Mouse (Mus musculus) lung, embryonic 14.5 days (tissue): ENCODE measurements around the gene Pbx3. TPM values are rescaled to one million over a fixed set of nuclear protein-coding genes. Genes with fewer than 3 reads are reported as not detected.

ENCODE experiments used
- ATAC-seq: fragments of 200-750 bp; cut with Nextera tagmentation; 2 replicates; pipeline ENCODE4 v1.8.0; 2017; ENCODE audit warnings: mild to moderate bottlenecking, moderate TSS enrichment, moderate library complexity; ENCODE audit not compliant: insufficient read depth
- DNase-seq: peaks from one replicate; pipeline ENCODE4 v3.0.0-alpha.2; 2015
- H3K27ac ChIP-seq: fragments of 300-500 bp; sonication (generic); 2 replicates; pipeline ENCODE4 v1.5.1; 2014; ENCODE audit warnings: low read depth, mild to moderate bottlenecking, moderate library complexity
- H3K27me3 ChIP-seq: fragments of 300-500 bp; sonication (generic); 2 replicates; pipeline ENCODE4 v1.6.1; 2014; ENCODE audit warnings: low read length, control low read depth; ENCODE audit not compliant: insufficient read depth
- H3K36me3 ChIP-seq: fragments of 300-500 bp; sonication (generic); 2 replicates; pipeline ENCODE4 v1.6.1; 2014; ENCODE audit warnings: control low read depth; ENCODE audit not compliant: insufficient read depth
- H3K4me1 ChIP-seq: fragments of 300-500 bp; sonication (generic); 2 replicates; pipeline ENCODE4 v1.6.1; 2014; ENCODE audit warnings: antibody characterized with exemption, control low read depth; ENCODE audit not compliant: insufficient read depth
- H3K4me2 ChIP-seq: fragments of 300-500 bp; sonication (generic); 2 replicates; pipeline ENCODE4 v1.6.1; 2014; ENCODE audit warnings: mild to moderate bottlenecking
- H3K4me3 ChIP-seq: fragments of 300-500 bp; sonication (generic); 2 replicates; pipeline ENCODE4 v1.5.1; 2014; ENCODE audit warnings: low read depth, low read length
- H3K9ac ChIP-seq: fragments of 300-500 bp; sonication (generic); 2 replicates; pipeline ENCODE4 v1.6.1; 2014
- H3K9me3 ChIP-seq: fragments of 300-500 bp; sonication (generic); 2 replicates; pipeline ENCODE4 v1.6.1; 2016; ENCODE audit warnings: low read depth, low read length, control low read depth
- CTCF ChIP-seq: IDR thresholded peaks from 2 replicates; pipeline ENCODE4 v1.5.1; 2016; ENCODE audit warnings: antibody characterized with exemption, low read depth
- WGBS: fragments of 180-500 bp; shearing (Covaris S2); extraction: QIAGEN DNeasy Blood & Tissue Kit; methylation state at CpG from one replicate; pipeline ENCODE4 v1.1.7; 2014; 5-methylcytosine and 5-hydroxymethylcytosine counted together
- polyA plus RNA-seq: library from polyadenylated mRNA; unstranded; fragments of >200 nt; fragmentation: Nextera tagmentation; extraction: Ambion mirVana; gene quantifications from 2 replicates; pipeline ENCODE4 v1.2.1, GENCODE M21; 2014

Gene Pbx3
- polyA plus RNA-seq, 1 experiment from 2014 or later: 38.4 TPM

DNA sequence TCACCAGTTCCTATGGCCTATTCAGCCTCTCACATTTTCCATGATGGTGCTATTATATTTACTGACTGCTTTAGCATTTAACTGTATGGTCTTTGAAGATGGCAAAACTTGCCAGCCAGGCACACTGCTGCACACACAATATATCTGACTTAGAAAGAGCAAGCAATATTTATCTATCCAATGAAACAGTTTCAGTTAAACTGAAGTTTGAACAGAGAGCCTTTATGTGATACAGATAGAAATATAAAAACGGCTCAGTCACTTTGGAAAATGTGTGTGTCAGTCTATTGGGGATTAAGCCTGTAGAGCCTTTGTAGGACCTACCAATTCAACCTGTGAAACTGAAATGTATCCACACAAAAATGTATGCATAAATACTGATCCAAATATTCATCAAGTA is 74.3 kb downstream of the Pbx3 start:
- Histone ChIP-seq H3K27me3 (no peaks in the 10 kb centered on the region), H3K4me3 (no peak overlapping the region), H3K36me3 (no peaks in the 10 kb centered on the region), H3K9me3 (no peaks in the 10 kb centered on the region), H3K4me1 (no peaks in the 10 kb centered on the region), H3K4me2 (no peak overlapping the region), H3K9ac (no peak overlapping the region), H3K27ac (no peak overlapping the region)
- WGBS: 67% methylated on average over 1 of the region's 1 CpGs
- DNase-seq (no peak), ATAC-seq (no peak)
- TF ChIP-seq CTCF: no peak

DNA sequence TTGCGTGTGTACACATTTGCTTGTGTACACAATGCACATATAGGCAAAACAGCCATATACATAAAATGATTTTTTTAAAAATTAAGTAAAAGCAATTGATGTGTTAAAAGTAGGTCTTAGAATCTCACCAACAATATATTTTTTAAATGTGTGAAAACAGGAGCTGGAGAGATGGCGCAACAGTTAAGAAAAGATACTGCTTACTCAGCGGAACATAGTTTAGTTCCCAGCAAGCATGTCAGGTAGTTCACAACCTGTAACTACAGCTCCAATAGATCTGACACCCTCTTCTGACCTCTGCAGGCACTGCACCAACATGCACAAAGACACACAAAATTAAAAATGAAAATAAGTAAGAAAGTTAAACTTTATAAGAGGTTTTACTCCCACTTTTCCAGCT is 74.7 kb downstream of the Pbx3 start:
- DNase-seq (no peak), ATAC-seq (no peak)
- TF ChIP-seq CTCF: no peak
- no peak overlapping the region for H3K27ac ChIP-seq
- no peaks in the 10 kb centered on the region for H3K36me3 ChIP-seq
- no peak overlapping the region for H3K9ac ChIP-seq
- WGBS: 92% methylated on average over 3 of the region's 3 CpGs
- H3K4me3 ChIP-seq: no peak overlapping the region
- no peaks in the 10 kb centered on the region for H3K27me3 ChIP-seq
- no peaks in the 10 kb centered on the region for H3K9me3 ChIP-seq
- no peaks in the 10 kb centered on the region for H3K4me1 ChIP-seq
- no peak overlapping the region for H3K4me2 ChIP-seq

DNA sequence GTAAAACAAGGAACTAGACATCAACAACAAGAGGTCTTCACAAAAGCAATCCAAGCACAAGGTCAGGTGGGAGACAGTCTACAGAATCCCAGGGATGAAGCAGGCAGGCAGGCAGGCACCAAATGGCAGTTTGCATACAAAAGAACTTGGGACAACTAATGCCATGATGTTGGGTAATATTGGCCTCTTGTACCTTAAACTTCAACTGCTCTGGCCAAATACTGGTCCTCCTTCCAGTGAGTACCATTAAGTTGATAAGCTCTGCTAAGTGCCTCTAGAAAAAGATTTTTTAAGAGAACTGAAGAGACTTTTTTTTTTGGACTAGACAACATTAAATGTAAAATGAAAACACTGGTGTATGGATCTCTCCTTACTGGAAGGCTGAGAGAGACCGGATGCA is 83.2 kb downstream of the Pbx3 start:
- WGBS: 55% methylated on average over 1 of the region's 1 CpGs
- ATAC-seq (no peak), DNase-seq (no peak)
- H3K9me3 ChIP-seq: no peaks in the 10 kb centered on the region
- no peaks in the 10 kb centered on the region for H3K4me1 ChIP-seq
- H3K27me3 ChIP-seq: no peaks in the 10 kb centered on the region
- H3K36me3 ChIP-seq: no peaks in the 10 kb centered on the region
- H3K27ac ChIP-seq: no peak overlapping the region
- H3K4me2 ChIP-seq: no peak overlapping the region
- no peak overlapping the region for H3K4me3 ChIP-seq
- no peak overlapping the region for H3K9ac ChIP-seq
- TF ChIP-seq CTCF: no peak

DNA sequence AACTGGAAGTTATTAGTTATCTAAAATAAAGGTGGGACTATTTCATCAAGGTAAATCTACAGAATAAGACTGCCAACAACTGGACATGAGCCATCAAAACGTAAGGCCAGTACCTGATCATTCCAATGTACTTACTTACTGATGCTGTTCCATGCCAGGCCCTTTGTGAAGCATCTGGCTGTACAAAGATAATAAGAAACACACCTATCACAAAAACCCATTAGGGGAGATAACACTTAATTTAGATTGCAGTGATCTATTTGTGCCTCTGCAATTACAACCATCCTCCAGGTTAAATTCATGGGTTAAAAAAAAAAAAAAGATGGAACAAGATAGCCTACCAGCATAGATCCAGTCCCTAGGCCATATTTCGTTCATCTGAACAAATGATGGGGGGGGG is 88.7 kb downstream of the Pbx3 start:
- Histone ChIP-seq H3K9me3 (no peaks in the 10 kb centered on the region), H3K9ac (no peak overlapping the region), H3K27me3 (no peaks in the 10 kb centered on the region), H3K4me3 (no peak overlapping the region), H3K36me3 (no peaks in the 10 kb centered on the region), H3K27ac (no peak overlapping the region), H3K4me2 (no peak overlapping the region), H3K4me1 (0 out of 2 replicates have a peak, but pooled peaks cover 2% of the 10 kb centered on the region)
- no peak for ATAC-seq
- no peak for TF ChIP-seq CTCF
- WGBS: 65% methylated on average over 2 of the region's 2 CpGs
- DNase-seq: no peak

DNA sequence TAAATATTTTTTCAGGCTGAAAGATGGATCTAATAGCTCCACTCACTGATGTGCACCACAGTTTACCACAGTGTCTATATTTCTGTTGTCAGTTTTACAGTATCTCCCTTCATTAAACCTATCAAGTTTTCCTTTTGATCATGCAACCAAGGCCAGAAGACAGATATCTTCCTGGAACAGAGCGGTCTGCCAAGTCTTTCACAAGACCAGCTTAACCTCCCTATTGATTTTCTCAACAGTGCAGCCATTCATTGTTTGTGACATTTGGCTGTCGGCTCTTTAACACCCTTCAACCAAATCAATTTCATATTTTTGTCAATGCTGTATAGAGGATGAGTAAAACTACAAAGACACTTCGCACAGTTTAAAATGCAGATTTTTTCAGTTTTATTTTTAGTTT is 91.9 kb downstream of the Pbx3 start:
- Histone ChIP-seq H3K36me3 (no peaks in the 10 kb centered on the region), H3K4me1 (peaks cover 8% of the 10 kb centered on the region), H3K4me3 (no peak overlapping the region), H3K9ac (no peak overlapping the region), H3K27me3 (no peaks in the 10 kb centered on the region), H3K27ac (no peak overlapping the region), H3K9me3 (no peaks in the 10 kb centered on the region), H3K4me2 (no peak overlapping the region)
- 63% methylated on average over 3 of the region's 3 CpGs for WGBS
- TF ChIP-seq CTCF: no peak
- DNase-seq: no peak
- no peak for ATAC-seq

DNA sequence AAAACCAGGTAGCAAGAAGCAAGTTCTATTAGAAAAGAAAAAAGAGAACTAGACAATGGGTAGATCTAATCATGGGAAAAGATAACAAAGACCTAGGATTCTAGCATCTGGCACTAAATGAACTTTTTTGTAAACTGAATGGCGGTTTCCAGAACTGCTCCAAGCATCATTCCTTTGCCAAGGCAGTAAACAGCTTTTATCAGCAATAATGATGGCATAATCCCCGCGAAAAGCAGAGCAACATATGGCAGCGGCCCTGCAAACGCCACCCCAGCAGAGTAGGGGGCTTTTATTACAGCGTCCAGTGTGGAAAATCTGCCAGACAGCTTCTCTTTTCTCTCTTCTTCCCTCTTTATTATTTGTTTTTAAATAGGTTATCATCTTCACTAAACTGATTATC is 93.2 kb downstream of the Pbx3 start:
- Histone ChIP-seq H3K4me2 (no peak overlapping the region), H3K36me3 (no peaks in the 10 kb centered on the region), H3K9me3 (no peaks in the 10 kb centered on the region), H3K9ac (no peak overlapping the region), H3K27me3 (no peaks in the 10 kb centered on the region), H3K4me3 (no peak overlapping the region), H3K4me1 (peaks cover 8% of the 10 kb centered on the region), H3K27ac (no peak overlapping the region; the same call in 1 of the 2 replicates)
- TF ChIP-seq CTCF: no peak
- peak; percentile 54 for DNase-seq
- no peak for ATAC-seq
- WGBS: 32% methylated on average over 6 of the region's 6 CpGs

DNA sequence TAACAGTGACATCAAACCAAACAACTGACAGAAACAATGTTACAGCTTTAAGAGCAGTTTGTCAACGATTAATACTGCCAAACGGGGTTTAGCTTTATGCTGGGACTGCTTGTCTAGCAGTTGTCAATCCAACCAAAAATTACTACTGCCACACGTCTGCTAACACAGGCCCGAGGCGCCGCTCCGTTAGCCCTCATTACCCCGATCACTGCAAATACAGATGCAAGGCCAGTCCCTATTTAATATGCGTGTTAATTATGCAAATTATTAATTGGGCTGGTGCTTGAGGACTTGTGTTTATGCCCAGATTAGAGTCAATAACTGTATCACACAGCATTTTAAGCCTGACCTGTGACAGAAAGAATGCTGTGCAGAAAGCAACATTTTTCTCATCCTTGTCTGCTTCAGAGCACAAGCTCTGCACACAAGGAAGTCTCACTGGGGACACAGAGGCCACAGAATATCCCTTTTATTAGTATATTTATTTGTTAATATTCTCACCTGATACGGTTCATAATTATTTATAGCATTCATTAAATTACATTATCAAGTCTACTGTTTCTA is 97.2 kb downstream of the Pbx3 start:
- Histone ChIP-seq H3K36me3 (no peaks in the 10 kb centered on the region), H3K4me3 (no peak overlapping the region), H3K27me3 (no peaks in the 10 kb centered on the region), H3K4me2 (no peak overlapping the region), H3K9me3 (no peaks in the 10 kb centered on the region), H3K4me1 (peaks cover 8% of the 10 kb centered on the region), H3K9ac (no peak overlapping the region), H3K27ac (no peak overlapping the region)
- DNase-seq (no peak), ATAC-seq (no peak)
- no peak for TF ChIP-seq CTCF
- WGBS: 70% methylated on average over 10 of the region's 10 CpGs

DNA sequence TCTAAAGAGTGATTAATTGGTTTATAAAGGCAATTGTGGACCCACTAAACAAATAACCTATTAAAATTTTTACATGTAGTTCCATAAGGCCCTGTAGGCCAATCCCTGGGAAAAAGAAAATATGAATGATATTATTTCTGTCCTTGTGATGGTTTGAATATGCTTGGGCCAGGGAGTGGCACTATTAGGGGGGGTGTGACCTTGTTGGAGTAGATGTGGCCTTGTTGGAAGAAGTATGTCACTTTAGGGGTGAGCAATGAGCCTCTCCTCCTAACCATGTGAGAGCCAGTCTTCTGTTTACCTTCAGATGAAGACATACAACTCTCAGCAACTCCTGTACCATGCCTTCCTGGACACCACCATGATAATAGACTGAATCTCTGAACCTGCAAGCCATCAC is 110.9 kb downstream of the Pbx3 start:
- no peak for ATAC-seq
- H3K4me1 ChIP-seq: peaks cover 13% of the 10 kb centered on the region
- H3K9me3 ChIP-seq: no peaks in the 10 kb centered on the region
- H3K4me3 ChIP-seq: no peak overlapping the region
- TF ChIP-seq CTCF: no peak
- no peaks in the 10 kb centered on the region for H3K27me3 ChIP-seq
- H3K27ac ChIP-seq: no peak overlapping the region
- no peak overlapping the region for H3K4me2 ChIP-seq
- no peak for DNase-seq
- H3K36me3 ChIP-seq: no peaks in the 10 kb centered on the region
- H3K9ac ChIP-seq: no peak overlapping the region
